Mouse (Mus musculus) midbrain, embryonic 10.5 days (tissue): Measurements from ENCODE around the gene Jam3. TPM values are rescaled to one million over a fixed set of nuclear protein-coding genes. Genes with fewer than 3 reads are reported as not detected.
A peak's percentile ranks its signal among the peaks of the same experiment; 100 is the strongest.

Source experiments
- DNase-seq: peaks from one replicate; pipeline ENCODE4 v3.0.0-alpha.2; 2017; ENCODE audit warnings: low spot score
- H3K27ac ChIP-seq: fragments of 300-500 bp; sonication (generic); replicated peaks from 2 replicates; pipeline ENCODE4 v1.5.1; 2016; ENCODE audit warnings: mild to moderate bottlenecking
- H3K27me3 ChIP-seq: fragments of 300-500 bp; sonication (generic); 2 replicates; pipeline ENCODE4 v1.6.1; 2016; ENCODE audit warnings: low read depth, mild to moderate bottlenecking; ENCODE audit not compliant: poor library complexity, severe bottlenecking
- H3K36me3 ChIP-seq: fragments of 300-500 bp; sonication (generic); 2 replicates; pipeline ENCODE4 v1.6.1; 2016; ENCODE audit warnings: mild to moderate bottlenecking, moderate library complexity
- H3K4me1 ChIP-seq: fragments of 300-500 bp; sonication (generic); 2 replicates; pipeline ENCODE4 v1.6.1; 2016
- H3K4me3 ChIP-seq: fragments of 300-500 bp; sonication (generic); 2 replicates; pipeline ENCODE4 v1.5.1; 2016; ENCODE audit warnings: mild to moderate bottlenecking, moderate library complexity
- H3K9me3 ChIP-seq: fragments of 300-500 bp; sonication (generic); replicated peaks from 2 replicates; pipeline ENCODE4 v1.6.1; 2016; ENCODE audit warnings: mild to moderate bottlenecking
- WGBS: fragments of 180-500 bp; shearing (Covaris S2); methylation state at CpG from one replicate; pipeline ENCODE4 v1.1.7; 2016; 5-methylcytosine and 5-hydroxymethylcytosine counted together
- polyA plus RNA-seq: library from polyadenylated mRNA; unstranded; fragments of >200 nt; fragmentation: Nextera tagmentation; extraction: Ambion mirVana; gene quantifications from 2 replicates; pipeline ENCODE4 v1.2.1, GENCODE M21; 2016

Gene Jam3
- polyA plus RNA-seq, 1 experiment from 2014 or later: 146 TPM

GRCm38 (mm10) chr9:27128629-27129028 lies 26.6 kb downstream of the Jam3 start:
- H3K9me3 ChIP-seq: no peaks in the 10 kb centered on the region; the same call in 1 of the 2 replicates
- H3K4me1 ChIP-seq: peaks cover 25% of the 10 kb centered on the region
- no peaks in the 10 kb centered on the region for H3K27me3 ChIP-seq
- peaks cover 47% of the 10 kb centered on the region for H3K36me3 ChIP-seq
- DNase-seq: no peak
- 91% methylated on average over 4 of the region's 4 CpGs for WGBS
- H3K4me3 ChIP-seq: no peak overlapping the region
- no peak overlapping the region for H3K27ac ChIP-seq

DNA sequence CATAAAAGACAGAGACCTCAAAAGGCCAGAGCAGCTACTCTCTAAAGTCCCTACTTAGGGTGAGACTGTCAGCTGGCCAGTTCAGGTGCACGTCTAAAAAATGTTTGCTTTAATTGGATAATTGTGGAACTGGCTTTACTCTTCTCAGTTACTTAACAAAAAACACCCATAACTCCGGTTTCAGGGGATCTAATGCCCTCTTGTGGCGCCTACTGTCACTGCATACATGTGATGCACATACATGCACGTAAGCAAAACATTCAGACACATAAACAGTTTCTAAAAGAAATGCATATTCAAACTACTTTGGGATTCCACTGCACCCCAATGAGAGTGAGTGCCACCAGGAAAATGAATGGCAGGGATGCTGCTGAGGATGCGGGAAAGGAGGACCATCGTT lies 28.7 kb downstream of the Jam3 start:
- 87% methylated on average over 6 of the region's 6 CpGs for WGBS
- Histone ChIP-seq H3K36me3 (peaks cover 42% of the 10 kb centered on the region), H3K4me3 (no peak overlapping the region), H3K4me1 (peaks cover 30% of the 10 kb centered on the region), H3K27me3 (no peaks in the 10 kb centered on the region), H3K27ac (no peak overlapping the region), H3K9me3 (no peaks in the 10 kb centered on the region; the same call in 1 of the 2 replicates)
- no peak for DNase-seq

- Histone ChIP-seq H3K9me3 (no peaks in the 10 kb centered on the region; the same call in 1 of the 2 replicates), H3K27ac (no peak overlapping the region; the same call in 1 of the 2 replicates), H3K36me3 (peaks cover 37% of the 10 kb centered on the region), H3K27me3 (no peaks in the 10 kb centered on the region), H3K4me1 (peaks cover 28% of the 10 kb centered on the region), H3K4me3 (no peak overlapping the region)
- 76% methylated on average over 6 of the region's 6 CpGs for WGBS
- no peak for DNase-seq
Measured at GRCm38 (mm10) chr9:27125450-27125849, 29.8 kb downstream of the Jam3 start.

GRCm38 (mm10) chr9:27123947-27124346 lies 31.3 kb downstream of the Jam3 start:
- DNase-seq: no peak
- Histone ChIP-seq H3K27ac (no peak overlapping the region), H3K4me3 (no peak overlapping the region), H3K27me3 (no peaks in the 10 kb centered on the region), H3K36me3 (peaks cover 32% of the 10 kb centered on the region), H3K4me1 (peaks cover 28% of the 10 kb centered on the region), H3K9me3 (no peaks in the 10 kb centered on the region; the same call in 1 of the 2 replicates)
- WGBS: 95% methylated on average over 2 of the region's 2 CpGs

DNA sequence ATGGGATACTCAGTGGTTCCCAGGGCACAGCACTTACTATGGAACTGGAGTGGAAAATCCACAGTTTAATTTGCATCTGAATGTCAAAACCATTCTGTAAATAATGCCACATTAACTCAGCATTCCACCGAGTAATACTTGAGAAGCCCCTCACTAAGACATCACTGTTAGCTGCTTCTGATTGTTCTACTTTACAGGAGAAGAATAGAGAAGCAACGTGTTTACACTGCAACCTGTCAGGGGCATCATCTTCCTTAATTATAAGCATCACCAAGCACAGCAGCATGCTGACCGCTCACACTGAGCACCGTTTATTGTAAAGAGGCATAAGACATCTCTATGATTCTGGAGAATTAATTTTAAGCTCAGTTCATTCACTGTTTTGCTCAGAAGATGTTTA lies 32.3 kb downstream of the Jam3 start:
- Histone ChIP-seq H3K9me3 (no peaks in the 10 kb centered on the region; the same call in 1 of the 2 replicates), H3K36me3 (peaks cover 26% of the 10 kb centered on the region), H3K4me1 (peaks cover 28% of the 10 kb centered on the region), H3K27ac (no peak overlapping the region), H3K27me3 (no peaks in the 10 kb centered on the region), H3K4me3 (no peak overlapping the region)
- DNase-seq: no peak
- WGBS: 83% methylated on average over 4 of the region's 4 CpGs

GRCm38 (mm10) chr9:27122076-27122475 lies 33.1 kb downstream of the Jam3 start:
- Histone ChIP-seq H3K4me3 (no peak overlapping the region), H3K9me3 (no peaks in the 10 kb centered on the region; the same call in 1 of the 2 replicates), H3K27me3 (no peaks in the 10 kb centered on the region), H3K27ac (peak overlapping the region; percentile 23; the same call in 1 of the 2 replicates), H3K36me3 (peaks cover 17% of the 10 kb centered on the region), H3K4me1 (peaks cover 28% of the 10 kb centered on the region)
- DNase-seq: no peak
- 94% methylated on average over 4 of the region's 4 CpGs for WGBS

- peaks cover 10% of the 10 kb centered on the region for H3K36me3 ChIP-seq
- WGBS: 90% methylated on average over 9 of the region's 9 CpGs
- H3K27me3 ChIP-seq: no peaks in the 10 kb centered on the region
- H3K27ac ChIP-seq: no peak overlapping the region
- DNase-seq: no peak
- no peaks in the 10 kb centered on the region for H3K9me3 ChIP-seq
- H3K4me1 ChIP-seq: peaks cover 26% of the 10 kb centered on the region
- H3K4me3 ChIP-seq: no peak overlapping the region
Measured at GRCm38 (mm10) chr9:27121254-27121653, 34.0 kb downstream of the Jam3 start.

DNA sequence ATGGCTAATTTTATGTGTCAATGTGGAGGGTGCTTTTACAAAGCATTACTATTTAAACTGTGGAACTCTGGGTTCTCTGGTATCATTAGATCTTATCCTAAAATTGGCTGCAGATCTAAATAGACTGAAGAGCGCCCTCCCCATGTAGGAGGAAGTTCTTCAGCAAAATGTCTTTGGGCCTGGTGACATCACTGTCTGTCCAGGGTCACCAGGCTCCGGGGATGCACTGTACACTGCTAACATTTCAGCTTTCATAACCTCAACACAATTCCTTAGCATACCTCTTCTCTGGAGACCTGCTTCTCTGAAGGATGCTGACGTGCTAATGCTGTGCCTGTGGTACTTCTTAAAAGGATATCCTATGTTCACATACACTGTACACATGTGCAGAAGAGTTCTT lies 43.5 kb downstream of the Jam3 start:
- no peak overlapping the region for H3K27ac ChIP-seq
- H3K4me3 ChIP-seq: no peak overlapping the region
- H3K27me3 ChIP-seq: no peaks in the 10 kb centered on the region
- peaks cover 10% of the 10 kb centered on the region for H3K36me3 ChIP-seq
- no peaks in the 10 kb centered on the region for H3K9me3 ChIP-seq
- DNase-seq: no peak
- WGBS: 95% methylated on average over 3 of the region's 3 CpGs
- peaks cover 9% of the 10 kb centered on the region; the same call in 1 of the 2 replicates for H3K4me1 ChIP-seq

- no peaks in the 10 kb centered on the region for H3K27me3 ChIP-seq
- DNase-seq: no peak
- no peaks in the 10 kb centered on the region for H3K9me3 ChIP-seq
- 85% methylated on average over 5 of the region's 5 CpGs for WGBS
- no peak overlapping the region for H3K4me3 ChIP-seq
- H3K27ac ChIP-seq: no peak overlapping the region
- H3K4me1 ChIP-seq: peaks cover 9% of the 10 kb centered on the region; the same call in 1 of the 2 replicates
- H3K36me3 ChIP-seq: peaks cover 14% of the 10 kb centered on the region
Measured at GRCm38 (mm10) chr9:27110681-27111080, 44.5 kb downstream of the Jam3 start.

DNA sequence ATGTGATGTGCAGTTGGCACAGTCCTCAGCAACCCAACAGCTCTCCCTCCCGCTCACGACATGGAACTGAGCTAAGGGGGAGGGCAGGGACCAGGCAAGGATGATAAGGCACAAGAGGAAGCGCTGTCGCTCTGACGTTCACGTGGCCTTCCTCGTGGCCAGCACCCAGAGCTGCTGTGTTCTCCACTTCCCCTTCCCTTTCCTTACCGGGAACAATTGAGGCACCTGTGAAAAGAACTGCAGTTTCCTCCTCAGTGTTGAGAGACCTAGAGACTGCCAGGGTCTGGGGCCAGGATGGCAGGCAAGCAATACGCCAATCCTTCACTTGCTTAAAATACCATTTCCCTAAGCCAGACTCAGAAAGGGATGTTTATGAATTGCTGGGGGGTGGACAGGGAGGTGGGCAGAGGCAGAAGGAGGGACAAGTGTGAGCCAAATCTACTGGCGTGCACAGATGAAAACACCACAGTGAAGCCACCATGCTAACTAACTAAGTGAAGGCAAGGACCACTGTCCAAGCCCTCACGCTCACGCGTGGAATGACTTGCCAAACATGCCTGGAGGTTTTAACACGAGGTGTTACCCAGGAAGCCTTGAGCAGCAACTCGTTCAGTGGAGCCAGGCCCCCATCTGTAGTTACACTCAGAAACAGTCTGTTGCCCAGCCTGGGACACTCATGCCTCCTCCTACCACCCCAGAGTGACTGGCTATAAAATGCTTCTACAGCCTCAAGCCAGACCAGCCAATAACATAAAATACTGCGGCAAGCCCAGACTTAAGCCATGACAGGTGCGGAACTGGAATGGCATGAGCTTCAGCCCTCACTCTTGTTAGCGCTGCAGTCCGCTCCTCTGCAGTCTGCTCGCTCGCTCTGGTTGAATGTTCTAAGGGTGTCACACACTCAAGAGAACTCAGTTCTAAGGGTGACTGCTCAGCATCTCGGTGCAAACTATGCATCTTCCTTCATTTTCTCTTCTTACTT lies 45.4 kb downstream of the Jam3 start:
- Histone ChIP-seq H3K4me1 (peaks cover 9% of the 10 kb centered on the region; the same call in 1 of the 2 replicates), H3K27ac (peak overlapping the region; percentile 49; the same call in 1 of the 2 replicates), H3K4me3 (no peak overlapping the region), H3K9me3 (no peaks in the 10 kb centered on the region), H3K36me3 (peaks cover 23% of the 10 kb centered on the region), H3K27me3 (no peaks in the 10 kb centered on the region)
- no peak for DNase-seq
- WGBS: 89% methylated on average over 22 of the region's 22 CpGs

DNA sequence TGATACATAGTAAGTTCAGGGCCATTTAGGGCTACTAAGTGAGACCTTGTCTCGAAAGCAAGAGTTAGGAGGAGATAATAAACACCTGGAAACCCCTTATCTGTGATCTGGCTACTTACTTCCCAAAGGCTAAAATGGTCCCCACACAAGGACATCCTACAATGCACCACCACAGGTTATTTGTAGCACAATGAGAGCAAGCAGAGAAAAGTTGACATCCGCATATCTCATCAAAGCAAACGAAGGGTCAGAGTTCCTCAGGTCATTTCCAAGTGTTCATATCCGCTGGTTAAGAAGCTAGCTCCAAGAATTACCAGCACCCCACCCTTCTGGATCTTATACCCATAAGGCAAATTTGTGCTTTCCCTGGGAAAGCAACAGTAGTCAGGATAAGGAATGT lies 46.8 kb downstream of the Jam3 start:
- H3K27ac ChIP-seq: no peak overlapping the region
- DNase-seq: no peak
- H3K4me3 ChIP-seq: no peak overlapping the region
- peaks cover 9% of the 10 kb centered on the region; the same call in 1 of the 2 replicates for H3K4me1 ChIP-seq
- WGBS: 89% methylated on average over 4 of the region's 4 CpGs
- H3K9me3 ChIP-seq: no peaks in the 10 kb centered on the region
- no peaks in the 10 kb centered on the region for H3K27me3 ChIP-seq
- H3K36me3 ChIP-seq: peaks cover 37% of the 10 kb centered on the region

GRCm38 (mm10) chr9:27106081-27106480 lies 49.1 kb downstream of the Jam3 start:
- H3K9me3 ChIP-seq: no peaks in the 10 kb centered on the region
- H3K4me3 ChIP-seq: no peak overlapping the region
- whole genome bisulfite sequencing: 70% methylated on average over 1 of the region's 1 CpGs
- H3K36me3 ChIP-seq: peaks cover 59% of the 10 kb centered on the region
- H3K27ac ChIP-seq: no peak overlapping the region
- H3K4me1 ChIP-seq: peaks cover 9% of the 10 kb centered on the region; the same call in 1 of the 2 replicates
- H3K27me3 ChIP-seq: no peaks in the 10 kb centered on the region
- DNase-seq: peak; percentile 40

DNA sequence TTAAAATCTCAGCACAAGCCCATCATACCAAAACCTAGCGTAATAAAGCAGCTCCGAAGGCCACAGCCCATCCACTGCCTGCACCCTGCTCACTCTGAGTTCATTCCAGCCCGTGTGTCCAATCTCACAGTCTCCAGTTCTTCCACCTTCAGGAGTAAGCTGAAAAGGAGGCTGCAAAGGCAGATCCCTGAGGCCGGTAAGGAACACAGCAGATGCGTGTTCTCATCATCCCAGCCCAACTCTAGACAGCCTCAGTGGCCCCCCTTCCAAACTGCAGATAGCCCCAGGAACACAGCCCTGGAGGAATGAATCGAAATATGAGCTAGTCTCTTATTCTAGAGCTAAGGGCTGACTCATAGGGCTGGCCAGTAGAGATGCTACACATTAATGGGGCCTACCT lies 53.8 kb downstream of the Jam3 start:
- H3K27me3 ChIP-seq: no peaks in the 10 kb centered on the region
- H3K27ac ChIP-seq: no peak overlapping the region
- 0 out of 2 replicates have a peak, but pooled peaks cover 7% of the 10 kb centered on the region for H3K4me1 ChIP-seq
- no peak overlapping the region for H3K4me3 ChIP-seq
- no peak for DNase-seq
- peaks cover 95% of the 10 kb centered on the region for H3K36me3 ChIP-seq
- WGBS: 94% methylated on average over 6 of the region's 6 CpGs
- H3K9me3 ChIP-seq: no peaks in the 10 kb centered on the region
